In genomic region chr14:77196246-77196645, GRCm38 (mm10) we compare ENCODE assay signal across 17 mouse cellular contexts. TPM values are rescaled to one million over a fixed set of nuclear protein-coding genes. Genes with fewer than 3 reads are reported as not detected.
"Had no signal": no experiment of that assay in that cellular context is flagged by ENCODE, and none has a peak within 500 bp of the region (broad histone marks: within the 10 kb centered on the region; RNA-seq: fewer than 3 reads in every experiment).

No protein-coding gene starts in this region.

- ATAC-seq: inflammation-experienced regulatory T-cells, adult 6 months; liver, embryonic 12.5 days had no signal

- H3K4me1 ChIP-seq: limb, embryonic 15.5 days; liver, embryonic 12.5 days had no signal

- H3K27ac ChIP-seq: limb, embryonic 15.5 days; liver, embryonic 12.5 days had no signal

- H3K36me3 ChIP-seq: limb, embryonic 15.5 days; liver, embryonic 12.5 days had no signal

- H3K9ac ChIP-seq: limb, embryonic 15.5 days; liver, embryonic 12.5 days; lung, embryonic 14.5 days had no signal

- H3K9me3 ChIP-seq: limb, embryonic 15.5 days; liver, embryonic 12.5 days had no signal

- DNase-seq: kidney, adult 11 months; kidney, postnatal 14 days; layer of hippocampus, adult 9-11 months; layer of hippocampus, postnatal 36 days; lung, postnatal 10 days; lung, postnatal 4 days; right cerebral cortex, postnatal 4 days; spleen, adult 18-20 months; thymus, adult 18-20 months; thymus, postnatal 14 days had no signal

- H3K27me3 ChIP-seq: limb, embryonic 15.5 days; liver, embryonic 12.5 days had no signal

- H3K4me3 ChIP-seq: limb, embryonic 15.5 days; liver, embryonic 12.5 days; myocyte had no signal

- H3K4me2 ChIP-seq: limb, embryonic 15.5 days; liver, embryonic 12.5 days; lung, embryonic 14.5 days; midbrain, embryonic 11.5 days had no signal

RNA-seq across cellular contexts. Expression of gene Enox1, which starts 39.7 kb away (rescaled TPM):
- total RNA-seq: megakaryocyte, adult 5-6 weeks had no signal
